Mouse (Mus musculus): ENCODE measurements around the gene Mcrip2.

The Mcrip2 gene

DNA sequence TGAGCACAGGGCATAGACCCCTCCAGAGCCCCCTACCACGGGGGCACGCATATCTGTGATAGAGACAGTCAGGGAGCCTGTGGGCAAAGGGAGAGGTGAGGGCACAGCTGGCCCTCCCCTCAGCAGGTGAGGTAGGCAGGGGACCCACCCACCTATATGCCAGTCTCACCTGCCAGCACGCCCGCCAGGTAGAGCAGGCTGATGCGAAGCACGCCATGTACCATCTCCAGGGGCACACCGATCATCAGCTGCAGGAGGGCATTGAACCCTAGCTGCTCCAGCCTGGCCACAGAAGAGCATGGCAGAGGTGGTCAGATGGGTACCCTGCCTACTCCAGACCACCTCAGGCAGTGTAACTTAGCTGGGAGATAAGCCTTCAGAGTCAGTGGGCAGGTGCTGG, 33.3 kb downstream of the Mcrip2 start:
- no peak for DNase-seq (ENCODE audit: low read depth, low spot score)

DNA sequence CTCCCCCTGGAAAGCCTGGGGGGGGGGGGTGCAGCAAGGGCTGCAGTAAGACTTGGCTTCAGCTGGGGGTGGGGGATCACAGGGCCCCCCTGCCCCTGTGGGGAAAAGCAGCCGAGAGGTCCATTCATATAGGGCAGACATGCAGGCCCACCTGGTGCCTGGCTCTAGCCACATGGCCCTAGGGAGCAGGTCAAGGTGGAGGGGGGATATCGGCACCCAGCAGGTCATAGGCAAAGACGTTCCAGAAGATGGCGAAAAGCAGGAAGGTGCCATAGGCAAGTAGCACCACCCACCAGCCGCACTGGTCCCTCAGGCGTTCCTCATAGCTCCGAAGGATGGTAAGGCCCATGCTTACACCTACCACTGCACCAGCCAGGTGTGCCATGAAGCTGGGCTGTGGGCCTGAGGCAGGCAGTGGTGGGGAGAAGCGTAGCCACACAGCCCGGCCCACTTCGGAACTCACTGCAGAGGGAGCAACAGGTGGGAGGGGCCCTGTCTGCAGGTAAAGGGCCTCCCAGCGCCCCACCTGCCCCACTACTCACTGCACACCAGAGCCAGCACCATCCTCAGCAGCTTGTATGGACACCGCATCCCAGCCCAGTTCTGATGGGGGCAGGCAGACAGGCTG, 33.9 kb downstream of the Mcrip2 start:
- DNase-seq (ENCODE audit: low read depth, low spot score), result no peak

DNA sequence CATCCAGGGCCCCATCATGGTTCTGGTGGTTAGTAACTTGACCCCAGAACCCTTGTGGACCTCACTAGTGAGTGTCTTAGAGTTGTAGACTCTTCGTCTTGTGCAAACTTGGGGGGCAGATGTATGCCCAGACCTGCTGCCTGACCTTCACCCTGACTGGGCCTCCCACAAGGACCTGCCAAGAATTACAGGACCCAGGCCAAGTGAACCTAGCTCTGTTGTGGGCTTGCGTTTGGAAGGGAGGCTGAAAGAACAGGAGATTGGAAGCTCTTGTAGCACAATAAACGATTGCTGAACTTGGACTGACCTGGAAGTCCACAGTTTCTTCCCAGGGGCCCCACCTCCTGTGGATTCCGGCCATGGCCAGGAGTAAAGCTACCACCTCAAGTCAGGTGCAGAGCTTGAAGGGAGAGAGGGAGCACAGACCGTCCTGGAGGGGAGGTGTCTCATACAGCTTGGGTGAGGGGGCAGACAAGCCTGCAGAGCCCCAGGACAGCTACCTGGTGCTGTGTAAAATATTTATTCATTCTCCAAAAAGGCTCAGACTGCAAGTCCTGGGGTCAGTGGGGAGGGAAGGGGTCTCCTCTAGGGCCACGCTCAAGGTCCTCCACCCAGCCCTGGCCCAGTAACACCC, 34.5 kb downstream of the Mcrip2 start:
- no peak for DNase-seq (ENCODE audit: low read depth, low spot score)

DNA sequence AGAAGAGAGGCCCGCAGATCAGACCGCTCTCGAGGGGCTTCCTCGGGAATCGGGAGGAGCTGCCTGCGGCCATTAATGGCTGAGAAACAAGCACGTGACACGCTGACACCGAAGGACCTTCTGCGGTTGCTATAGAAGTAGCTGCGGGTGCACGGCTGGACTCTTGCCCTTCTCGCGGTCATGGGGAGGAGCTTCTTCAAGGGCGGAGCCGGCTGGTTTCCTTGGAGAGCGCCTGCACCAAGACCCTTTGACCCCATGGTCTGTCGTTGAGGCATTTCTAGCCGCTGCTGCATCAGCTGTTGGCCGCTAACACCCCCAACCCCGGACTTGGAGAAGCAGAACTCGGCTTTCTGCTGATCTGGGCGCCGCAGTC, 35.3 kb downstream of the Mcrip2 start, which contains the start of gene Stub1:
TSS of gene Stub1 (minus strand) at position 114 of the 373 bp plus-strand sequence.
- DNase-seq (ENCODE audit: low read depth, low spot score), result peak; percentile 64

DNA sequence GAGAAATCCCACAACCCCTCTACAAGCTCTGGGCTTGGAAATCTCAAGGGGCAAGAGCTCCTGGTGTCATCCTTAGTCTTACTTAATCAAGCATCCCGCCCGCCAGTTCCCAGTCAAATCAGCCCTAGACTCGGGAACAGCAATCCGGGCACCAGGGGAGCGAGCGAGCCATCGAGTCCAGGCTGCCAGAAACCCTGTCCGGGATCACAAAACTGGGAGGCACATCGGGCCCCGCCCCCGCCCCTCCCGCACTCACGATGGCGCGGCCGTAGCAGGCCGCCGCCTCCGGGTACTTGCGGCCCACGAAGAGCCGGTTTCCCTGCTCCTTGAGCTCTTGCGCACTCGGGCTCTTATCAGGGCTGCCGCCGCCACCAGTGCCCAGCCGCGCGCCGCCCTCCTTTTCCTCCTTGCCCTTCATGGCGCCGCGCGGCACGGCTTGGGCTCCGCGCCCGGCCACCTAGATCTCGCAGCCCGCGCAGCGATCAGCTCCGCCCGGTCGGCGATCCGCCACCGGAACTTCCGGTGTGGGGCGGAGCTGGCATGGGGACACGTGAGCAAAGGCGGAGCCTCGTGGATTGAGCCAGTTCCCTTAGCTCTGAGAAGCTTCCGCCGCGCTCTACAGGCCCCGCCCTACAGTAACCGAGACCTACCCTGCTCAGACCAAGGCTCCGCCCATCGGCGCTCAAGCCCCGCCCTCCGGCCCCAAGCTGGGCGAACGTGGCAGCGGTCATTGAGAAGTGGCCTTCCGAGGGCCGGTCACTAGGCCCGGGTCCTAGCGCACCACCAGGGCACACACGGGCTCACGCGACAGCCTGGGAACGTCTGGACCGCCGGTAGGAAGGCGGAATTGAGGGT, 35.9 kb downstream of the Mcrip2 start:
- peak; percentile 98 for DNase-seq (ENCODE audit: low read depth, low spot score)

DNA sequence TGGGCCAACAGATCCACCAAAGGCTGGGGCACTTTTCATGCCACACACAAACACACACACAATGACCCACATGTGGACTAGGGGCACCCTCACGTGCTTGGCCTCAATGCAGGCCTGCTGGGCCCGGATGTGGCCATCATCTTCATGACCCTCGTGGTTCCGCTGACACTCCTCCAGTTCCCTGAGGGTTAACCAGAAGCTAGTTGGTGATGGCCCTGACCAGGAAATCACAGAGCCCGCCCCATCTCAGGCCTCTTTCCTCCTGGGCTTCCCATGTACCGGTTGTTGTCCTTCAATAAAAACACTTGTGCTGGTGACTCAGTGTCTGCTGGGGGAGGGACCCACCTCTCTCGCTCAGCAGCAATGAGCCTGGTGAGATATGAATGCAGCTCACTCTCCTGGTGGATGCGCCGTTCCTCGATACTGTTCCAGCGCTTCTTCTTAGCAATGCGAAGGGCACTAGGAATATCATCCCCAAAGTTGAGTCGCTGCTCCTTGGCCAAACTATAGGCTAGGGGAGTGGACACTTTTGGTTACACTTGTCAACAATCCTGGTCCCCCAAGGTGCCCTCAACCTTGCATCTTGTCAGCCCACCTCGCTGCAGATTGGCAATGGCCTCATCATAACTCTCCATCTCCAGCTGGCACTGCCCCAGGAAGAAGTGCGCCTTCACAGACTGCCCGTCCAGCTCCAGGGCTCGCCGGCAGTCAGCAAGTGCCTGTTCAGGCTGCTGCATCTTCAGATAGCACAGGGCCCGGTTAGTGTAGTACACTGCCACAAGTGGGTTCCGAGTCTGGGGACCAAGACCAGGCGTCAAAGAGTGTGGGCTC, 36.9 kb downstream of the Mcrip2 start:
- DNase-seq (ENCODE audit: low read depth, low spot score), result no peak

DNA sequence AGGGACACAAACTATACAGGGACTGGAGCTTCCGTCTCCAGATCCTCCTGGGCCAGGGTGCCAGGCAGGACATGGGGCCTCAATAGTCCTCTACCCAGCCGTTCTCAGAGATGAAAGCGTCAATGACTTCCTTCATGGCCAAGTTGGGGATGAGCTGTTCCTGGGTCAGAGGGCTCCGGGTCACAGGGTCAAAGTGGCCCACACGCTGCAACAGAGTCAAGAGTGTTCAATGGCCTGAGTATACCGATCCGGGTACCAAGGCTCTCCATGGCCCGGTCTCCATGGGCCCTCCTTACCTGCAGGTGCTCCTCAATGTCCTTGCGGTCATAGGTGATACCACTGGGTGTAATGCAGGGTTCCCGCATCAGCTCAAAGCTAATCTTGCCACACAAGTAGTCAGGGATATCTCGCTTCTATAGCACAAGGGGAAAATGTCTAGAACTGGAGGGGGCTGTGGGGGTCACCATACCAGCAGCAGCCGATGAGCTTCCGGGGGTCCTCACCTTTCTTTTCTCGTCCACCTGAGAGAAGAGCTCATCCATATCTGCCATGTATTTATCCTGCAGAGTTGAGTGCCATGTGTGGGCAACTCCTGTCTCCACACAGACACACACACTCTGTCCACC, 37.6 kb downstream of the Mcrip2 start:
- no peak for DNase-seq (ENCODE audit: low read depth, low spot score)

DNA sequence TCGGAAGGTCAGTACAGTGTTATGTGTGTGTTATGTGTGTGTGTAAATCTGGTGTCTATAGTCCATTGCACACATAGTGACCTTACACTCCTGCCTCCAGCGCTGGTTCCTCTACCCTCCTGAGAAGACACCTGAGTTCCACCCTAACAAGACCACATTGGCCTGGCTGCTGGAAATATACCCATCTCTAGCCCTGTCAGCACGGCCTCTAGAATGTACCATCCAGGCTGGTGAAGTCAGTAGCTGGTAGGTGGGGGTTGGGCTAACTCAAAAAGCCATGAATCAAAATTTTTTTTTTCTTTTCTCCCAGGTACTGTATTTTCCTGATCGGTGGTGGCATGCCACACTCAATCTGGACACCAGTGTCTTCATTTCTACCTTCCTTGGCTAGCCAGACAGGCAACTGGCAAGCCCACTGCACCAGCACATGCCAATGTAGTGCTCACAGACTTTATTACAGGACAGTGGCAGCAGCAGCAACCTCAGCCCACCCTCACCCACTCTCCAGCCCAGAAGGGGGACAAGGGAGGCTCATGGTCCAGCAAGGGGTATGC, 38.3 kb downstream of the Mcrip2 start:
- DNase-seq (ENCODE audit: low read depth, low spot score), result no peak

DNA sequence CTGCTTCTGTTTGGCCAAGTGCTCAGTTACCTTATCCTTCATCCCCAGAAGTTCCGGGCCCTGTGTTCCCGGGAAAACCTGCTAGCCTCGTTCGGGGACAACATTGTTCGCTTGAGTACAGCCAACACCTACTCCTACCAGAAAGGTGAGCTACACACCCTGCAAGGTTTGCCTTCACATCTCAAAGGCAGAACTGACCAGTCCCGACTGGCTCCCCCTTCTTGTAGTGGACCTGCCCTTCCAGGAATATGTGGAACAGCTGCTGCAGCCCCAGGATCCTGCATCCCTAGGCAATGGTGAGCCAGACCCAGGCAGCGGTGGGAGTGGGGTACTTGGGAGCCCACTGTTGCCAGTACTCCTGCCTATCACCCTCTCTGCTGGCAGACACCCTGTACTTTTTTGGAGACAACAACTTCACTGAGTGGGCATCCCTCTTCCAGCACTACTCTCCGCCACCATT, 39.0 kb downstream of the Mcrip2 start:
- no peak for DNase-seq (ENCODE audit: low read depth, low spot score)

DNA sequence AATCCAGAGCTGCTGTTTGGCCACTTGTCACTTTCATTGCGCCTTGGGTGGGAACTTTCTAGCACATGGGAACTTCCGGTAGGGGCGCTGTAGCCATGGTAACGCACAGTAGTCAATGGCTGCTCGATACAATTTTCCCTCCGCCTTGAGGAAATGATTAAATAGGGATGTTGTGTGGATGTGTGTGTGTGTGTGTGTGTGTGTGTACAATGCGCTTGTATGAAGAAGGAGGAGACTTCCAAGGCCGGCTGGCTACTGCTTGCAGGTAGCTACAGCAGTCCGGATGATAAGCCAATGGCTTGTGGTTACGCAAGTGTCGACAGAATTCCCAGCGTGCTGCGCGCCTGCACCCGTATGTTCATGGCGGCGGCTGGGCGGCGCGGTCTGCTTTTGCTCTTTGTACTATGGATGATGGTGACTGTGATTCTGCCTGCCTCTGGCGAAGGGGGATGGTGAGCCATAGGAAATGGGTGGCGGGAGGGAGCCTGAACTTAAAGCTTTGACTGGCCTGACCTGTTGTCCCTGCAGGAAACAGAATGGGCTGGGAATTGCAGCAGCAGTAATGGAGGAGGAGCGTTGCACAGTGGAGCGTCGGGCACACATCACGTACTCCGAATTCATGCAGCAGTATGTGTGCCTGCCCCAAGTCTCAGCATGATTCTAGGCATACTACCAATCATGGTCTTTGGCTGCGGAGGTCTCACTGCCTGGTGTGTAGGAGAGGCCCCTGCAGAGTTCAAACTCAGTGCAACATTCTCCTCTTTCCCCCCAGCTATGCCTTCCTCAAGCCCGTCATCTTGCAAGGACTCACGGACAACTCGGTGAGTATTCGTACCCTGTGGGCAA, 39.6 kb downstream of the Mcrip2 start, which contains the start of gene Jmjd8:
TSS of gene Jmjd8 (plus strand) at position 156 of the 846 bp plus-strand sequence.
- peak; percentile 87 for DNase-seq (ENCODE audit: low read depth, low spot score)

DNA sequence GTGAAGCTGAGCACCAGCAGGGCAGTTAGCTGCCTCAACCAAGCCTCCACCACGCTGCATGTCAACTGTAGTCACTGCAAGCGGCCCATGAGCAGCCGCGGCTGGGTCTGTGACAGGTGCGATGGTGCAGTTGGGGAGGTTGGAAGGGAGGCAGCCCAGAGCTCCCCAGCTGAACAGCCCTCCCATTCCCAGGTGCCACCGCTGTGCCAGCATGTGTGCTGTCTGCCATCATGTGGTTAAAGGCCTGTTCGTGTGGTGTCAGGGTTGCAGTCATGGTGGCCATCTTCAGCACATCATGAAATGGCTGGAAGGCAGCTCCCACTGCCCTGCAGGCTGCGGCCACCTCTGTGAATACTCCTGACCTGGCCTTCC, 40.4 kb downstream of the Mcrip2 start:
- no peak for DNase-seq (ENCODE audit: low read depth, low spot score)

DNA sequence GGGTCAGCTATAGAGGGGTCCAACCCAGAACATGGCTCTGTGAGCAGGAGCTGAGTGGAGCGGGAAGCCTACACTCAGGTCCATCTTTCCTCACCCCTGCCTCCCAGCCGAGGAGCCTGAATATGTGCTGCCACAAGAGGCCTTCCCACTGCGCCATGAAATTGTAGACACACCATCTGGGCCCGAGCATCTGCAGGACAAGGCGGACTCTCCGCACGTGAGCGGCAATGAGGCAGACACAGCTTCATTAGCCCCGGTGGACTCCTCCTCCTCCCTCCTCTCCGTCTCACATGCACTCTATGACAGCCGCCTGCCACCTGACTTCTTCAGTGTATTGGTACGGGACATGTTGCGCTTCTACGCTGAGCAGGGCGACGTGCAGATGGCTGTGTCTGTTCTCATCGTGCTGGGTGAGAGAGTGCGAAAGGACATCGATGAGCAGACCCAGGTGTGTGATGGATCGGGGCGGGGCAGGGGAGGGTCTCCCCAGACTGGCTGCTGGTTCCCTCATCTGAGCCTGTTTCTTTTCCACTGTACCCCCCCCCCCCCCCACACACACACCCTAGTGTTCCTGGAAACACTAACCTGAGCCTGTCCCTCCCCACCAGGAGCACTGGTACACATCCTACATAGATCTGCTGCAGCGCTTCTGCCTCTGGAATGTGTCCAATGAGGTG, 40.9 kb downstream of the Mcrip2 start:
- DNase-seq (ENCODE audit: low read depth, low spot score), result no peak

DNA sequence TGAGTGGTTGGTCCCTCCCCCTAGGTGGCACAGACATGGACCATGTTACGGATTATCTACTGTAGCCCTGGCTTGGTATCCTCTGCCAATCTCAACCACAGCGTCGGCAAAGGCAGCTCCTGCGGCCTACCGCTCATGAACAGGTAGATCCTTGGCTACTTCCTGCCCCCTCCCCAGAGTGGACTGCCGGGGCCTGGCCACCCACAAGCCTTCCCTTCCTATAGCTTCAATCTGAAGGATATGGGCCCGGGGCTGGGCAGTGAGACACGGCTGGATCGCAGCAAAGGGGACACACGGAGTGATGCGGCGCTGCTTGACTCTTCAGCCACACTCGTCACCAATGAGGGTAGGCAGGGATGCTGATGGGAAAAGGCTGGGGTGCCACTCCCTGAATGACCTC, 41.6 kb downstream of the Mcrip2 start:
- no peak for DNase-seq (ENCODE audit: low read depth, low spot score)

DNA sequence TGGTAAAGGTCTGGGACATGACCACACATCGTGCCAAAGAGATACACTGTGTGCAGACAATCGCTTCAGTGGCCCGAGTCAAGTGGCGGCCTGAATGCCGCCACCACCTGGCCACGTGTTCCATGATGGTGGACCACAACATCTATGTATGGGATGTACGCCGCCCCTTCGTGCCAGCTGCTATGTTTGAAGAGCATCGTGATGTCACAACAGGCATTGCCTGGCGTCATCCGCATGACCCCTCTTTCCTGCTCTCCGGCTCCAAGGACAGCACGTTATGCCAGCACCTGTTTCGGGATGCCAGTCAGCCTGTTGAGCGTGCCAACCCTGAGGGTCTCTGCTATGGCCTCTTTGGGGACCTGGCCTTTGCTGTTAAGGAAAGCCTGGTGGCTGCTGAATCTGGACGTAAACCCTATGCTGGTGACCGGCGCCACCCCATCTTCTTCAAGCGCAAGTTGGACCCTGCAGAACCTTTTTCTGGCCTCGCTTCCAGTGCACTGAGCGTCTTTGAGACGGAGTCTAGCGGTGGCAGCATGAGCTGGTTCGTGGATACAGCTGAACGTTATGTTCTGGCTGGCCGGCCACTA, 42.5 kb downstream of the Mcrip2 start:
- DNase-seq (ENCODE audit: low read depth, low spot score), result no peak

DNA sequence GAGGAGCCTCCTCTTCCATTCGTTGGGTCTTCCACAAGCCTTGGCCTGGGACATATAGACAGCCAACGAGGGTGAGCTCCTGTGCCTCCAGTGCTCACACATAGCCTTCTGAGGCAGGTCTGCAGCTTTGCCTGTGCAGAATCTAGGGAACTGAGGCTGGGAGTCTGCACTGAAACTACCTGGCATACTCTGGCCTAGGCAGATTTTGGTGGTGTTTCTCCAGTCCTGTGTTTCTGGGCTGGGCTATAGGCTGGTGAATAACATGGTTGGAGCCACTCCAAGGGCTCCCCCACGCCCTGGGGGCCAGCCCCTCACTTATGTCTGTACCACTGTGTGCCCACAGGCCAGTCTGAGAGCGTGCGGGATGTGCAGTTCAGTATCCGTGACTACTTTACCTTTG, 43.3 kb downstream of the Mcrip2 start:
- DNase-seq (ENCODE audit: low read depth, low spot score), result no peak

DNA sequence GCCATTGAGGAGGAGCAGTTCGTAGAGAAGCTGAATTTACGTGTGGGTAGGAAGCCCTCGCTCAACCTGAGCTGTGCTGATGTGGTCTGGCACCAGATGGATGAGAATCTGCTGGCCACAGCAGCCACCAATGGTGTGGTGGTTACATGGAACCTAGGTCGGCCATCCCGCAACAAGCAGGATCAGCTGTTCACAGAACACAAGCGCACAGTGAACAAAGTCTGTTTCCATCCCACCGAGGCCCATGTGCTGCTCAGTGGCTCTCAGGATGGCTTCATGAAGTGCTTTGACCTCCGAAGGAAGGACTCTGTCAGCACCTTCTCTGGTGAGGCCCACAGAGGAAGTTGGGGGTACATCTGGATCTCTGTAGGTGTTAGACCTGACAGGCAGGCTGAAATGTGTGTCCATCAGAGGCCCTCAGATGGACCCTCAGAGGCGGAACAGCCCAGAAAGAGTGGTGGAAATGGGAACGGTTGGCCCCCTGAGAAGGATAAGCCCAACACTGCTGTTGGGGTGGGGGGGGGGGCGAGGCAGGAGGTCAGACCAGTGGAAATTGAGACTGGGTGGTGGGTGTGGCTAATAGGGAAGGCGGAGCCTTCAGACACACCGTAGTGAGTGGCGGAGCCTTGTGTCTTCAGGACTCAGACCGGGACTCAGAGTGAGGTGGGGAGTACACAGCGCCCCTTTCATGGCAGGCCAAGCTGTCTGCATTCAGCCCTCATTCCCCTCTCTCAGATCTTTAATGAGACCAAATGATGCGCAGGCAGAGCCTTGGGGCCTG, 44.0 kb downstream of the Mcrip2 start:
- no peak for DNase-seq (ENCODE audit: low read depth, low spot score)

DNA sequence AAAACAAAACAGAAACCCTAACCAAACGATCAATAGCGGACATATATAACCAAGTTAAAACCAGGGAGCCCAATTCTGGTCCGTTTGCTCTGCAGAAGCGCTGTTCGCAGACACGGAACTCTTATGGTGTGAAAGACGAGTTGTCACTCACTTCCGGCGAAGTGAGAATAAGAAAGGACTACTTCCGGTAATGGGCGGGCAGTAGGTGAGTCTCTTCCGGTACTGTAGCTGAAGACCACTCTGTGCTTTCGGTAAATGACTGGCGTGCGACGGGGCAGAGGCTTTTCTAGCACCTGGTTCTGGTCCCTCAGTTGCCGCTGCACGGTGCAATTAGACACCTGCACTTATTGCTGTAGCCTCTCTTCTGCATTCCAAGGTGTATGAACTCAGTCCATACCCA, 45.1 kb downstream of the Mcrip2 start, which contains the start of gene Wdr24:
TSS of gene Wdr24 (plus strand) at position 176 of the 400 bp plus-strand sequence.
- peak; percentile 91 for DNase-seq (ENCODE audit: low read depth, low spot score)

Measured in CD4-positive, CD25-positive, alpha-beta regulatory T cell, adult 2 months (primary cell).